Mouse (Mus musculus): ENCODE results near the gene Siae. TPM values are rescaled to one million over a fixed set of nuclear protein-coding genes. Genes with fewer than 3 reads are reported as not detected.

The Siae gene
- 10 to 100 TPM in 1 of 2 experiments, under 1 TPM in 1; 0.94 to 11.9 TPM for polyA plus RNA-seq (2012; fragmentation: generic; extraction: Trizol)

GRCm38 (mm10) chr9:37554838-37555748 is at the start of gene Siae:
TSS of gene Siae (plus strand) at chr9:37555698.

GRCm38 (mm10) chr9:37527396-37528224 is 27.9 kb upstream of the Siae start, which contains the start of gene Esam:
TSS of gene Esam (plus strand) at chr9:37528078.

DNA sequence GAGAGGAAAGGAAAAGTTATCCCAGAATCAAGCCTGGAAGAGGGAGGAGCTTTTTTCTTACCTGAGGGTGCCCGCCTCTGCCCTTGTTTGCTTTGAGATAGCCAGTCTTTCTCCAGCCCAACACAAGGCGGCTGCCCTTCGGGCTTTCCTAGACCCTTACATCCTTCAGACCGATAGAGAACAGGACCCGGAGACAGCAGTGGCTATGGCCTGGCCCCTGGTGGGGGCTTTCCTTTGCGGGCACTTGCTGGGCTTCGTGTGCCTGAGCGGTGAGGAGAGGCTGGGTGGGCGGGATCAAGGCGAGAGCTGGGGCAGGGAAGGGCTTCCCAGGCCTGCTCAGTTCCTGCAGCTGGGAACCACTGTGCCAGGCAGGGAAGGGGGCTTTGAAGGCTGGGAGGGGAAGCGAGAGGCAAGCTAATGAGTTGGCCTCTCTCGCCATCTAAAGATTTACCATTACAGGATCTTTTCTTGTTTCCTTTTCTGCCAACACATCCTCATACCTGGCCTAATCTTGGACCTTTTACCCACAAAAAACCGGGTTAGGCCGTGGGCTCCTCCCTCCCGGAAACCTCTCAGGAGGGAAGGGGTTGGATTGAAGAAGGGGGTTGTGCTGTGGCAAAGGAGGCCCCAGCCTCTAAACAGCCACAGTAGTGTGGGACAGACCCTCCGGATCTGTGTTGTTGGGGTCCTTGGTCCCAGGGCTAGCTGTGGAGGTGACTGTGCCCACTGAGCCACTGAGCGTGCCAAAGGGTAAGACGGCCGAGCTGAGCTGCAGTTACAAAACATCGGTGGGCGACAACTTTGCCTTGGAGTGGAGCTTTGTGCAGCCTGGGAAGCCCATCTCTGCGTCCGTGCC is 16.1 kb upstream of the Siae start, which contains the start of gene Vsig2:
Vsig2 (plus strand) TSS at position 86 of the 856 bp plus-strand sequence.

GRCm38 (mm10) chr9:37552536-37553293 is 2.8 kb upstream of the Siae start, which contains the start of gene Nrgn:
TSS of gene Nrgn (minus strand) at chr9:37552904.

DNA sequence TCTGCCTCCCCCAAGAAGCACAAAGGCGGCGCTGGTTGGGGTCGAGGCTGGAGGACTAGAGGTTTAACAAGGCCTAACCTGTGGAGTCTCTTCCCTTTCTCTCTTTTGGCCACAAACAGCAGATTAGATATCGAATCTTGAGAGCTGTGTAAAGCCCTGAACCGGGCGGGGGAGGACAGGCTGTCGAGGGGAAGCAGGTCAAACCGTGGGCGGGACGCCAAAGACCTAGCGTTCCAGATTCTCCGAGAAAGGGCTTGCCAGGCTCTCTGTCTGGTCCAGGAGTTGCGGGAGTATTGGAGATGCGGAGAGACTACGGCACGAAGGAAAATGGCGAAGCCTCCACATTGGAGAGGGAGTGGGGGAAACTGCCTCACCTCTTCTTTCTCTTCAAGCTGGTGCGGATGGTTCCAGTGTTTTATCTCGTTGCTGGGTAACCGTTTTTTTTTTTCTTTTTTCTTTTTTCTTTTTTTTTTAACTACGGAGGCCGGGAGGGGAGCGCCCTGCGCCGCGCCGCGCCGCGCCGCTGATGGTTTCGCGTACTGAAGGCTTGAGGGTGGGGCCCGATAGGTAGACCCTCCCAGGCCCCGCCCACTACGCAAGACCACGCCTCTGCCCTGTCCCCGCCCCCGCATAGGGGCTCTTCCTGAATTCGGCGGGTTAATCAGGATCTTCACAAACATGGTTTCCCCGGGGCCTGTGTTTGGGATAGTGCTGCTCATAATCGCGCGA is 57.8 kb downstream of the Siae start, which contains the start of gene Spa17:
Spa17 (minus strand) TSS at position 541 of the 729 bp plus-strand sequence.

DNA sequence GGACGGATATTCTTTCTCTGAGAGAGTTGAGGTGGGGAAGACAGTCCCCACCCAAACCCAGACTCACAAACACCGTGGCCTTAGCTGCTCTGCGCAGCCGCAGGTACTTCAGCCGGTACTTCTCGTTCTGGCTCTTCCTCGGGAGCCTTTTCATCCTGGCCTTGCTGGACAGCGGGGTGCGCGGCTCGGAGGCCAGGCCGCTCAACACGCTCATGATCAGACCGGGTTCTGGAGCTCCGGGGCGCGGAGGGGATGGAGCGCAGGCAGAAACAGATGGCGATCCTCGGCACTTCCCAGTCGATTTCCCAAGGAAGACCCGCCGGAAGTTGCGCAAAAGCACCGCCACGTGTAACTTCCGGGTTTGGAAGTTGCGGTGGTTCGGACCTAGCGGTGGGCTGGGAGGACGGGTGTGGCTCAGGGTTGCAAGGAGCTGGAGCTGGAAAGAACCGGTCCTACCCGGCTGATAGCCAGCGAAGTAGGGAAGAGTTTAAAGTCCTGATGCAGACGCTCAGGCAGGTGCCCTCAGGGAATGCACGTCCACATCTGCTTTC is 101.5 kb downstream of the Siae start, which contains the start of gene Tbrg1:
Tbrg1 (minus strand) TSS at position 382 of the 551 bp plus-strand sequence.

GRCm38 (mm10) chr9:37669115-37669514 is 113.6 kb downstream of the Siae start, which contains the start of gene Panx3:
TSS of gene Panx3 (minus strand) at chr9:37669235.

Other genes with a start within 250 kb of the Siae start
- gene Ccdc15, start 207.3 kb upstream of the Siae start, polyA plus RNA-seq (2012; fragmentation: generic; extraction: Trizol) = under 1 TPM; 0.12 to 0.51 TPM
- not detected for gene Hepacam, start 188.3 kb upstream of the Siae start, polyA plus RNA-seq (2012; fragmentation: generic; extraction: Trizol)
- not detected for gene Robo4, start 153.8 kb upstream of the Siae start, polyA plus RNA-seq (2012; fragmentation: generic; extraction: Trizol)
- gene Robo3, start 122.5 kb upstream of the Siae start, polyA plus RNA-seq (2012; fragmentation: generic; extraction: Trizol) = under 1 TPM; 0.04 to 0.28 TPM
- gene Msantd2, start 66.4 kb upstream of the Siae start, polyA plus RNA-seq (2012; fragmentation: generic; extraction: Trizol) = 1 to 10 TPM in 1 of 2 experiments, under 1 TPM in 1; 0.94 to 7.4 TPM
- gene Esam, start 27.6 kb upstream of the Siae start, polyA plus RNA-seq (2012; fragmentation: generic; extraction: Trizol) = under 1 TPM; 0.01 to 0.08 TPM
- not detected for gene Vsig2, start 16.4 kb upstream of the Siae start, polyA plus RNA-seq (2012; fragmentation: generic; extraction: Trizol)
- gene Nrgn, start 2.8 kb upstream of the Siae start, polyA plus RNA-seq (2012; fragmentation: generic; extraction: Trizol) = under 1 TPM; 0.14 to 0.67 TPM
- 1 to 10 TPM; 2.4 to 9.2 TPM for gene Spa17, start 58.0 kb downstream of the Siae start, polyA plus RNA-seq (2012; fragmentation: generic; extraction: Trizol)
- 100 to 1,000 TPM in 1 of 2 experiments, 10 to 100 TPM in 1; 80.8 to 129 TPM for gene Tbrg1, start 101.6 kb downstream of the Siae start, polyA plus RNA-seq (2012; fragmentation: generic; extraction: Trizol)
- gene Panx3, start 113.5 kb downstream of the Siae start, polyA plus RNA-seq (2012; fragmentation: generic; extraction: Trizol) = under 1 TPM in 1 of 2 experiments, not detected in 1; 0.02 TPM
- not detected for gene Olfr160, start 160.6 kb downstream of the Siae start, polyA plus RNA-seq (2012; fragmentation: generic; extraction: Trizol)
- not detected for gene Olfr874, start 189.4 kb downstream of the Siae start, polyA plus RNA-seq (2012; fragmentation: generic; extraction: Trizol)
- gene Olfr875, start 216.2 kb downstream of the Siae start, polyA plus RNA-seq (2012; fragmentation: generic; extraction: Trizol) = not detected
- not detected for gene Olfr876, start 247.3 kb downstream of the Siae start, polyA plus RNA-seq (2012; fragmentation: generic; extraction: Trizol)